Mouse (Mus musculus): ENCODE measurements around the gene Vmn1r20. TPM values are rescaled to one million over a fixed set of nuclear protein-coding genes. Genes with fewer than 3 reads are reported as not detected.
"Not testable (repeated sequence)": the region's sequence is repeated elsewhere in the genome, so short reads cannot be mapped to it uniquely, and the experiment has no call there.

Vmn1r20 gene
- total RNA-seq (2021): not detected
- long read RNA-seq, experiment 1: 0 reads
- long read RNA-seq, experiment 2: 0 reads

GRCm38 (mm10) chr6:57428630-57429029 is at the start of gene Vmn1r20:
TSS of gene Vmn1r20 (plus strand) at chr6:57428930.
- intact Hi-C loops (cut with DNase I; ENCODE audit: low total_unique reads): no loop called here
- DNase-seq: no peak

DNA sequence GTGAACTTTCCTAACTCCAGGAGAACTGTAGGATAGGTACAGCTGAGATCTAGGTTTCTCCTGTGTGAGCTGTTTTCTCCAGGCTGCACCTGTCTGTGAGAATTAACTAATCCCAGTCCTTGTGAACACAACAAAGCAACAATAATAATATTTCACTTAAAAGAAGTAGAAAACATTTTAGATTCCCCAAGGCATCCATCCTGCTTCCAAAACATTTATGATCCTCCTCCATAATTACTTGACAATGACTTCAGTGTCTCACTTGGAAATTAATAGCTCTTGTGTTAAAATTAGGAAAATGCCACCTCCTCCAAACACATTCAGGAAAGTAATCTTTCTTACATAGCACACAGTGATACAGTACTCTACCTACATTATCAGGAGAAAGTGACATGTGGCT is 33.0 kb upstream of the Vmn1r20 start, which contains the start of gene Vmn1r18:
TSS of gene Vmn1r18 (minus strand) at position 101 of the 400 bp plus-strand sequence.
- no peak for DNase-seq
- intact Hi-C loops (cut with DNase I; ENCODE audit: low total_unique reads): no loop called here

GRCm38 (mm10) chr6:57403480-57403879 is 25.2 kb upstream of the Vmn1r20 start, which contains the start of gene Vmn1r19:
TSS of gene Vmn1r19 (plus strand) at chr6:57403780.
- DNase-seq; intact Hi-C loops (cut with DNase I; ENCODE audit: low total_unique reads): not testable (repeated sequence)

DNA sequence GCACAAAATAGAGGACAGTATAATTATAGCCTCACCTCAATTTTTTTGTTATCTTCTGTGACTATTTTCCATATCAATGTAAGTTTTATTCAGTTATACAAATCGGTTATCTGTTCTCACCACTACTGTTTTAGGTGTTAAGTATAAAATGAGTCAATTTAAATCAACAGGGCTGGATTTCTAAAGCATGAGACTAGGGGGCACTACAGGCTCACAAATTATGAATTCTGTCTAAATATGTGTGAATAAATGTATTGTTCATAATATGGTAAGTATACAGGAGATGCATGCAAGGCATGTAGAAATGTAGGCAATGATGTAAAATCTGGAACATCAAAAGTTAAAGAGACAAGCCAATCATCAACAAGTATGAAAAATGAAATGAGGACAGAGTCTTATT is 2.5 kb downstream of the Vmn1r20 start:
- intact Hi-C loops (cut with DNase I; ENCODE audit: low total_unique reads): loop anchor here (5.0 kb wide), 1 partner anchor 136 kb away; no protein-coding TSS in a partner anchor
- no peak for DNase-seq

DNA sequence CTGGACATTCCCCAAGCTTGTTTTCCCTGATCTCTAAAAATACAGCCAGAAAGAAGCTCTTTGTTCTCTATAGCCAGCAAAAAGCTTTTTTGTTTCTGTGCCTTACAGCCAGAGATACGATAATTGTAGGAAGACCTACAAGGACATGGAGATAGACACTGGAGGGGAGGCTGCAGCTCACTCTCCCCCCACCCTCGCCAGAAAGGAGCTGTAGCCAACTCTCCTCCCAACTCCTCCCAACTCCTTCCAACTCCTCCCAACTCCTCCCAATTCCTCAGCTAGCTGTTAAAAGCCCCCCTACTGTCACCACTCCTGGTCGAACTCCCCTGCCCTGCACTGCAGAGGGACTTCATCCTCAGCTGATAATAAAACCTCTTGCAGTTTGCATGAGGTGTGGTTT is 39.4 kb downstream of the Vmn1r20 start:
- DNase-seq; intact Hi-C loops (cut with DNase I; ENCODE audit: low total_unique reads): not testable (repeated sequence)

Other genes starting within 250 kb of the Vmn1r20 start
- gene Vmn1r13, start 225.6 kb upstream of the Vmn1r20 start, total RNA-seq (2021): not detected
- not detected for gene Vmn1r14, start 197.2 kb upstream of the Vmn1r20 start, total RNA-seq (2021)
- not detected for gene Vmn1r15, start 171.0 kb upstream of the Vmn1r20 start, total RNA-seq (2021)
- not detected for gene Vmn1r16, start 99.4 kb upstream of the Vmn1r20 start, total RNA-seq (2021)
- gene Vmn1r17, start 65.2 kb upstream of the Vmn1r20 start, total RNA-seq (2021): not detected
- gene Vmn1r18, start 33.1 kb upstream of the Vmn1r20 start, total RNA-seq (2021): not detected
- not detected for gene Vmn1r19, start 25.1 kb upstream of the Vmn1r20 start, total RNA-seq (2021)
- gene Ppm1k, start 106.5 kb downstream of the Vmn1r20 start, total RNA-seq (2021): 10 to 100 TPM in 1 of 2 experiments, 1 to 10 TPM in 1; 8.9 to 12.1 TPM
- under 1 TPM; 0.55 to 0.73 TPM for gene Herc6, start 152.1 kb downstream of the Vmn1r20 start, total RNA-seq (2021)

Measured in gastrocnemius, postnatal 14 days (tissue).